Mouse (Mus musculus): ENCODE data around the gene Emilin1.

DNA sequence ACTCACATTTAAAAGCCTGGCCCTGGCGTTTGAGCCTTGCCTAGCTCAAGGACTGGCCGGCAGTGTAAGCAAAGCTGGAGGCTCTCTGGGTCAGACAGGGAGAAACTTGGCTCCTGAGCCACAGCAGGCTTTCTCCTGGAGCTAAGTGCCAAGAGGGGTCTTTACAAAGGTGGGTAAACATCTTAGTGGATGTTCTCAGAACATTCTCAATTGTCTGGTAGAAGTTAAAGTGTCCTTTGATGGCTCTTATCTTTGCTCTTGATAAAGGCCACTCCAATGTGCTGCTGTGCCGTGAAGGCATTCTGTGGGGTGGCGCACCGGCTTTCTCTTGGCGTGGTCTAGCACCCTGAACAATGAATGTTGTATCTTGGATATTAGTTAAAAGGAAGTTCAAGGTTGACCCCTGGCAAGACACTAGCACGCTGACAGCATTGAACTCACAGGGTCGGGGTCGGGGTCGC, 9.4 kb downstream of the Emilin1 start:
- TF ChIP-seq CTCF (IDR thresholded peaks at IDR 0.05; ENCODE audit: low read depth) (no peak), EP300 (IDR thresholded peaks at IDR 0.05; ENCODE audit: low read depth) (no peak)

All from liver, embryonic 14.5 days (tissue).